Comparison of ENCODE assay signal across 7 mouse cellular contexts in the genomic region with DNA sequence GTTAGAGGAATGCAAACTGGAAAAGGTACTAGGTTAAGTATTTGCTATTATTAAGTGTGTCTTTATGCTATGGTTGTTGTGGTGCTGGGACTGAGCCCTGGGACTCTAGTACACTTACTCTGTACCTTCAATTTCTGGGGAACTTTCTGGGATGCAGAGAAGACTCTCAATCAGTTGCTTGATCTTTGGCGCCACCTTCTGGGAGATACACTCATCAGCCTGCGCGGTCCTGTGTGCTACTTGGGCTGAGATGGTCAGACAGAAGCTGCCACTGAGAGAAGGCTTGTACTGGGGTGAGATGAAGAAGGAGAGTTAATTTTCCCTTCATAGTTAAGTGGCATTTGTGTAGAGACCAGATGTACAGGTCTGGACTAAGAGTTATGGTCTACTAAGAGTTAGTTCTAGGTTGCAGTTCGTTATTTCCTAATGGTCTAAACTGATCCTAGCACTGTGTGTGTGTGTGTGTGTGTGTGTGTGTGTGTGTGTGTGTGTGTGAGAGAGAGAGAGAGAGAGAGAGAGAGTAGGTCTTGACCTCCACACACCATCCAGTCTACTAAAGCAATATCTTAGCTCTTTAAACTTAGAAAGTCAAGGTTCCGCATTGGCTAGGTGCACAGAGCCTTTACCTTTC. TPM values are rescaled to one million over a fixed set of nuclear protein-coding genes. Genes with fewer than 3 reads are reported as not detected.
DNase-seq lines count a peak whose midpoint lies in the region; ATAC-seq and TF ChIP-seq lines count a peak whose summit lies in the region.

No protein-coding gene starts in this region.

- H3K27ac ChIP-seq in intestine, postnatal 0 days (ENCODE audit: low read depth, low read length), result no peak overlapping the region
- H3K27ac ChIP-seq in midbrain, embryonic 13.5 days, result no peak overlapping the region
- no peak overlapping the region for H3K27ac ChIP-seq in small intestine, adult 2 months (ENCODE audit: insufficient read depth, low read depth, low read length)

- peak; percentile 65 to 87 for DNase-seq in adrenal gland, adult (ENCODE audit: inconsistent age in 2 of 2, low spot score in 1 of 2)
- peak; percentile 62 to 76 for DNase-seq in cerebellum, postnatal 36 days
- DNase-seq in gastrocnemius, adult 8-10 months (ENCODE audit: low spot score in 2 of 2), result peak; percentile 38 to 42
- DNase-seq in left cerebral cortex, postnatal 14 days (ENCODE audit: low spot score in 2 of 2), result peak; percentile 87 to 91

- H3K27me3 ChIP-seq in intestine, postnatal 0 days (replicated peaks; ENCODE audit: control insufficient read depth, insufficient read depth, low read length), result no peaks in the 10 kb centered on the region
- no peaks in the 10 kb centered on the region for H3K27me3 ChIP-seq in midbrain, embryonic 13.5 days
- no peaks in the 10 kb centered on the region for H3K27me3 ChIP-seq in small intestine, adult 2 months (ENCODE audit: control insufficient read depth, insufficient read depth, low read length)

- H3K4me3 ChIP-seq in intestine, postnatal 0 days (ENCODE audit: low read depth, low read length), result no peak overlapping the region
- no peak overlapping the region for H3K4me3 ChIP-seq in midbrain, embryonic 13.5 days (replicated peaks)
- no peak overlapping the region for H3K4me3 ChIP-seq in small intestine, adult 2 months (ENCODE audit: low read depth, low read length)

- no peak overlapping the region for H3K9ac ChIP-seq in intestine, postnatal 0 days (ENCODE audit: low read depth, low read length)
- H3K9ac ChIP-seq in midbrain, embryonic 13.5 days (replicated peaks), result no peak overlapping the region

- 39% methylated on average over 5 of the region's 5 CpGs for WGBS in intestine, postnatal 0 days
- 39% methylated on average over 5 of the region's 5 CpGs for WGBS in midbrain, embryonic 13.5 days
- WGBS in small intestine, adult 2 months, result 35% methylated on average over 5 of the region's 5 CpGs

- H3K9me3 ChIP-seq in intestine, postnatal 0 days (ENCODE audit: control insufficient read depth), result no peaks in the 10 kb centered on the region
- H3K9me3 ChIP-seq in midbrain, embryonic 13.5 days, result no peaks in the 10 kb centered on the region

- H3K36me3 ChIP-seq in intestine, postnatal 0 days (ENCODE audit: control insufficient read depth, insufficient read depth), result no peaks in the 10 kb centered on the region
- no peaks in the 10 kb centered on the region for H3K36me3 ChIP-seq in midbrain, embryonic 13.5 days
- no peaks in the 10 kb centered on the region for H3K36me3 ChIP-seq in small intestine, adult 2 months (ENCODE audit: control insufficient read depth, insufficient read depth, low read length)

- no peaks in the 10 kb centered on the region for H3K4me1 ChIP-seq in intestine, postnatal 0 days (replicated peaks; ENCODE audit: control insufficient read depth, insufficient read depth, low read length)
- no peaks in the 10 kb centered on the region for H3K4me1 ChIP-seq in midbrain, embryonic 13.5 days (replicated peaks)
- no peaks in the 10 kb centered on the region for H3K4me1 ChIP-seq in small intestine, adult 2 months (ENCODE audit: control insufficient read depth, insufficient read depth, insufficient read length, low read length)

- peak; percentile 90 for TF ChIP-seq CTCF in intestine, postnatal 0 days (IDR thresholded peaks at IDR 0.05; ENCODE audit: low read depth)
- peak; percentile 75; the same call in 1 of the 2 replicates for TF ChIP-seq CTCF in small intestine, adult 2 months (IDR thresholded peaks at IDR 0.05; ENCODE audit: extremely low read depth, insufficient read length, insufficient replicate concordance, low read depth, low read length)

- intact Hi-C loops in left cerebral cortex, postnatal 14 days (cut with DNase I), result loop anchor here (1.0 to 5.0 kb wide), 3 partner anchors 66 to 162 kb away; a partner anchor contains a TSS

- H3K4me2 ChIP-seq in intestine, postnatal 0 days (replicated peaks; ENCODE audit: low read depth), result no peak overlapping the region
- no peak overlapping the region for H3K4me2 ChIP-seq in midbrain, embryonic 13.5 days (replicated peaks)

- no peak for ATAC-seq in intestine, postnatal 0 days
- ATAC-seq in midbrain, embryonic 13.5 days, result peak; percentile 90

- no peak for TF ChIP-seq POLR2A in small intestine, adult 2 months (IDR thresholded peaks at IDR 0.05; ENCODE audit: low read depth, low read length)

RNA-seq across cellular contexts. Expression of a gene that starts 0.8 kb away (rescaled TPM):
- not detected for total RNA-seq in gastrocnemius, adult 8-10 months (2022)
- 0.12 TPM in 1 of 2 replicates, not detected in the other for polyA plus RNA-seq in intestine, postnatal 0 days (2015; fragmentation: Nextera tagmentation; extraction: Ambion mirVana)
- 1 to 10 TPM; 1.0 to 1.5 TPM for total RNA-seq in left cerebral cortex, postnatal 14 days (2021)
- not detected in 2 replicates for polyA plus RNA-seq in midbrain, embryonic 13.5 days (2015; fragmentation: Nextera tagmentation; extraction: Ambion mirVana)
- polyA plus RNA-seq in small intestine, adult 2 months (2012; rRNA removed), result 0.11 TPM in 1 of 2 replicates, not detected in the other

RNA-seq across cellular contexts. Expression of a gene that starts 15.8 kb away (rescaled TPM):
- total RNA-seq in gastrocnemius, adult 8-10 months (2022), result under 1 TPM in 2 of 4 experiments, not detected in 2; 0.75 to 0.92 TPM
- 2.7 and 4.6 TPM in 2 replicates for polyA plus RNA-seq in intestine, postnatal 0 days (2015; fragmentation: Nextera tagmentation; extraction: Ambion mirVana)
- total RNA-seq in left cerebral cortex, postnatal 14 days (2021), result not detected
- polyA plus RNA-seq in midbrain, embryonic 13.5 days (2015; fragmentation: Nextera tagmentation; extraction: Ambion mirVana), result 2.8 and 4.7 TPM in 2 replicates
- polyA plus RNA-seq in small intestine, adult 2 months (2012; rRNA removed), result 0.29 TPM in 1 of 2 replicates, not detected in the other

RNA-seq across cellular contexts. Expression of a gene that starts 40.3 kb away (rescaled TPM):
- total RNA-seq in gastrocnemius, adult 8-10 months (2022), result 10 to 100 TPM; 38.3 to 90.6 (median 55.1) TPM
- 374 and 424 TPM in 2 replicates for polyA plus RNA-seq in intestine, postnatal 0 days (2015; fragmentation: Nextera tagmentation; extraction: Ambion mirVana)
- total RNA-seq in left cerebral cortex, postnatal 14 days (2021), result 10 to 100 TPM; 30.8 to 35.1 TPM
- polyA plus RNA-seq in midbrain, embryonic 13.5 days (2015; fragmentation: Nextera tagmentation; extraction: Ambion mirVana), result 19.7 and 25.0 TPM in 2 replicates
- polyA plus RNA-seq in small intestine, adult 2 months (2012; rRNA removed), result 234 and 369 TPM in 2 replicates

RNA-seq across cellular contexts. Expression of a gene that starts 42.5 kb away (rescaled TPM):
- total RNA-seq in gastrocnemius, adult 8-10 months (2022), result not detected
- 2.8 and 3.3 TPM in 2 replicates for polyA plus RNA-seq in intestine, postnatal 0 days (2015; fragmentation: Nextera tagmentation; extraction: Ambion mirVana)
- total RNA-seq in left cerebral cortex, postnatal 14 days (2021), result 1 to 10 TPM in 1 of 2 experiments, not detected in 1; 2.5 TPM
- polyA plus RNA-seq in midbrain, embryonic 13.5 days (2015; fragmentation: Nextera tagmentation; extraction: Ambion mirVana), result 2.4 and 2.7 TPM in 2 replicates
- polyA plus RNA-seq in small intestine, adult 2 months (2012; rRNA removed), result 0.44 TPM in 1 of 2 replicates, not detected in the other

RNA-seq across cellular contexts. Expression of a gene that starts 44.7 kb away (rescaled TPM):
- total RNA-seq in gastrocnemius, adult 8-10 months (2022), result 1 to 10 TPM in 2 of 4 experiments, under 1 TPM in 1, not detected in 1; 0.68 to 2.5 (median 2.2) TPM
- 4.1 and 5.6 TPM in 2 replicates for polyA plus RNA-seq in intestine, postnatal 0 days (2015; fragmentation: Nextera tagmentation; extraction: Ambion mirVana)
- total RNA-seq in left cerebral cortex, postnatal 14 days (2021), result not detected
- polyA plus RNA-seq in midbrain, embryonic 13.5 days (2015; fragmentation: Nextera tagmentation; extraction: Ambion mirVana), result not detected in 2 replicates
- polyA plus RNA-seq in small intestine, adult 2 months (2012; rRNA removed), result not detected in 2 replicates
